Mouse (Mus musculus) brain, embryonic 14.5 days (tissue): ENCODE measurements around the gene Rps7. TPM values are rescaled to one million over a fixed set of nuclear protein-coding genes. Genes with fewer than 3 reads are reported as not detected.
A peak's percentile ranks its signal among the peaks of the same experiment; 100 is the strongest.

Experiments
- DNase-seq: peaks from one replicate; pipeline ENCODE4 v3.0.0-alpha.2; 2011; ENCODE audit warnings: low read depth
- CTCF ChIP-seq: fragments of 200-500 bp; IDR thresholded peaks from 2 replicates; pipeline ENCODE4 v1.5.1; 2012; ENCODE audit warnings: inconsistent platforms, mild to moderate bottlenecking, moderate library complexity, borderline replicate concordance; ENCODE audit not compliant: insufficient read depth, insufficient read length; ENCODE audit errors: extremely low read depth
- POLR2A ChIP-seq: fragments of 200-500 bp; IDR thresholded peaks from 2 replicates; pipeline ENCODE4 v1.6.1; 2012; ENCODE audit warnings: mild to moderate bottlenecking, inconsistent platforms, borderline replicate concordance; ENCODE audit not compliant: poor library complexity, insufficient read depth, insufficient read length, severe bottlenecking; ENCODE audit errors: extremely low read depth
- polyA plus RNA-seq: library from polyadenylated mRNA; depleted of rRNA; stranded (reverse); fragments of >200 nt; gene quantifications from 2 replicates; pipeline ENCODE4 v1.2.3, GENCODE M21; 2012; rRNA removed

The Rps7 gene
- polyA plus RNA-seq, result 835 and 914 TPM in 2 replicates

- TF ChIP-seq POLR2A, result 0 out of 2 replicates have a peak, but pooled peaks have one; percentile 69
- no peak for TF ChIP-seq CTCF
- peak; percentile 98 for DNase-seq
Measured at GRCm38 (mm10) chr12:28635535-28636476, at the start of gene Rps7. Rps7 (minus strand) TSS chr12:28635953.

- no peak for TF ChIP-seq CTCF
- TF ChIP-seq POLR2A, result no peak
Measured at GRCm38 (mm10) chr12:28684674-28685073, 48.9 kb upstream of the Rps7 start.

GRCm38 (mm10) chr12:28675925-28676209 lies 40.1 kb upstream of the Rps7 start:
- no peak for TF ChIP-seq CTCF
- no peak for TF ChIP-seq POLR2A

More at GRCm38 (mm10) chr12:28684674-28685073, 48.9 kb upstream of the Rps7 start:
- DNase-seq, result no peak

GRCm38 (mm10) chr12:28675121-28675924 lies 39.6 kb upstream of the Rps7 start, which contains the start of gene Adi1:
Adi1 (plus strand) TSS chr12:28675231.
- peak; percentile 96 for DNase-seq
- TF ChIP-seq CTCF (no peak), POLR2A (peak; percentile 84; the same call in 1 of the 2 replicates)

More at GRCm38 (mm10) chr12:28675925-28676209, 40.1 kb upstream of the Rps7 start:
- no peak for DNase-seq

GRCm38 (mm10) chr12:28674038-28674720 lies 38.4 kb upstream of the Rps7 start:
- DNase-seq, result no peak
- TF ChIP-seq POLR2A, result no peak
- TF ChIP-seq CTCF, result no peak

- TF ChIP-seq POLR2A (no peak), CTCF (no peak)
- DNase-seq, result peak; percentile 21
Measured at GRCm38 (mm10) chr12:28667287-28667686, 31.5 kb upstream of the Rps7 start.

- TF ChIP-seq CTCF (no peak), POLR2A (no peak)
Measured at GRCm38 (mm10) chr12:28666734-28667133, 31.0 kb upstream of the Rps7 start.

GRCm38 (mm10) chr12:28662628-28663027 lies 26.9 kb upstream of the Rps7 start:
- no peak for TF ChIP-seq CTCF
- TF ChIP-seq POLR2A, result no peak
- no peak for DNase-seq

More at GRCm38 (mm10) chr12:28666734-28667133, 31.0 kb upstream of the Rps7 start:
- no peak for DNase-seq

- DNase-seq, result peak; percentile 97
Measured at GRCm38 (mm10) chr12:28649141-28650110, 13.7 kb upstream of the Rps7 start, which contains the start of gene Rnaseh1. Rnaseh1 (plus strand) TSS chr12:28649602.

GRCm38 (mm10) chr12:28638778-28639177 lies 3.0 kb upstream of the Rps7 start:
- TF ChIP-seq POLR2A, result no peak
- no peak for TF ChIP-seq CTCF
- DNase-seq, result no peak

More at GRCm38 (mm10) chr12:28649141-28650110, 13.7 kb upstream of the Rps7 start, which contains the start of gene Rnaseh1:
- no peak for TF ChIP-seq CTCF
- TF ChIP-seq POLR2A, result peak; percentile 72

- TF ChIP-seq POLR2A, result no peak
- no peak for TF ChIP-seq CTCF
- no peak for DNase-seq
Measured at GRCm38 (mm10) chr12:28636543-28636942, 790 bp upstream of the Rps7 start.
